Mouse (Mus musculus): ENCODE measurements around the gene Mbd3.

The Mbd3 gene

DNA sequence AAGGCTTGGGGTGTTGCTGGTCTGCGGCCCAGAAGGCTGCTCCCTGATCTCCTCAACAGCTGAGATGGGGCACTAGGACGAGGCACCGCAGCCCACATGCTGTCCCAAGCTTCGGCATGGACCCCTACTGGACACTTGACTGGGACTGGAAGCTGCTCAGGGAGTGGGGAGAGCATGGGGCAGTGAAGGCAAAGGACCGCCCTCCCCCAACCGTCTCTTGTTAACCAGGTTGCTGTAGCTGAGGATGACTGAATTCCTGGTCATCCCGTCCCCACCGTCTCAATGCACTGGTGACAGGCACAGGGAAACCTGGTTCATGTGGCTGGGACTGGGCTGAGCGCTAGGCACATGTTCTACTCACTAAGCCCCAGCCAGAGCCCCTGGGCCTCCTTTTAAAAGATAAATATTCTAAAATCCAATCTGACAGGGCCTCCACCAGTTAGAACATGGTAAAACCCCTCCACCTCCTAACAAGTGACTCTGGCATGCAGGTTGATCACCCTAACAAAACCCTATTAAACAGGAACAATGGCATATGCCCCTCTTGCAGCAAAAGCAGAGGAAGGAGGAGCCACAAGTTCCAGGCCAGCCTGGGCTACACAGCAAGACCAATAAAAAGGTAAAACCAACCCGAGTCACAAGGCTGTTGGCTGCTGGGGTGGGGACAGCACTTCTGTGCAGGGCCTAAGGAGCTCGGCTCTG lies 2.4 kb downstream of the Mbd3 start:
- no peak for DNase-seq (ENCODE audit: low read depth, low spot score)

DNA sequence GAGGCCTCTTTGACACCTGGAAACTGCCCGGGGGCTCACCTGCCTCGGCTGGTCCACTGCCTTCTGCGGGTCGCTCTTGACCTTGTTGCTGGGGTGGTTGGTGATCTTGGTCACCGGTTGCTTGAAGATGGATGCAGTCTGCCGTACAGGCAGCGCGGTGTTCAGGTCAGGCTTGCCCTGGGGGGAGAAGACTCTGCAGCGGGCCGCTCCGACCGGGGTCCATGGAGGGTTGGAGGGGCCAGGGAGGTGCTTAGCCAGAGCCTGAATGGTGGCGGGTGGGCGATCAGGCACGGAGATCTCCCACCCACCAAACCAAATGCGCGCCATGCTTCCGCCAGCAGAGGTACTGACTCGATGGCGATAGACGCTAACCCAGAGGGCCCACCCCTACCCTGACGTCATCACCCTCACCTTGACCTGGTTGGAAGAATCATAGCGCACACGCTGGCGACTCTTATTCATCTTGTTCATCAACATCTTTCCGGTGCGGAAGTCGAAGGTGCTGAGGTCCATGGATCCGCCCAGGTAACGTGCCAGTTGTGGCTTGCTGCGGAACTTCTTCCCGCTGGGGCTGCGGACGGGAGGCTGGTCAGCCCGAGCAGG lies 4.2 kb downstream of the Mbd3 start:
- no peak for DNase-seq (ENCODE audit: low read depth, low spot score)

DNA sequence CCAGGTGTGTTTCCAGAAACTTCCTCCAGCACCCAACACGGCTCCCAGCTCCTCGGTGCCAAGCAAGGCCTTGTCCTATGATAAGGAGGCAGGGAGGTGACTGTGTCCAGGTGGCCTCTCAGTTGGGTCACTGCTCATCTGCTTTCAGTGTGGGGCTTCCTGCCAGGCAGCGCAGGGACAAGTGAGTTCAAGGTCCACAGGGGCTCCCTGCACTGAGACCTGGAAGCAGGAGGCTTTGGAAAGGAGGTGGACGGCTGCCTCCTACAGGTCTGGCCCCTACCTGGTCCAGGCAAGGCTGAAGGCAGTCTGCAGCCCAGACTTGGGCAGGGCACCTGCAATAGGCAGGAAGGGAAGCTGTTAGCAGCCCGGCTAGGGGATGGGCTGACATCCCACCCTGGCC lies 6.7 kb downstream of the Mbd3 start:
- DNase-seq (ENCODE audit: low read depth, low spot score) = no peak

- no peak for DNase-seq (ENCODE audit: low read depth, low spot score)
Measured at GRCm38 (mm10) chr10:80390697-80391096, 8.7 kb downstream of the Mbd3 start.

GRCm38 (mm10) chr10:80389185-80389708 lies 10.1 kb downstream of the Mbd3 start:
- no peak for DNase-seq (ENCODE audit: low read depth, low spot score)

DNA sequence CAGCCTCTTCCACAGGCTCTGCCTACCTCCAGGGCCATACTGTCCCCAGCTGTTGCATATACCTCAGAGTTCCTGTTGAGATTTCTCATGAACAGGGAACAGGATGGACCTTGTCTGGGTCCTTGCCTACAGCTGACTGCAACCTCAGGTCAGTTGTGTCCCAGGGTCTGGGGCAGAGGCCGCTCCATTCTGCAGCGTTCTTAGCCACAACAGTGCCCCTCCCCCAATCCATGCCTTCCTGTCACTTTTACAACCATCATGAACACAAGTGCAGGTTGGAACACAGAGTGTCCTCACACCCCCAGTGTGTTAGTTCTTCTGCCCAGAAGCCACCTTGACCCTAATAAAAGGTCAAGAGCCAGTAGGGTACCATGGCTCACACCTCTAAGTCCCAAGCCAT lies 10.6 kb downstream of the Mbd3 start:
- DNase-seq (ENCODE audit: low read depth, low spot score) = no peak

DNA sequence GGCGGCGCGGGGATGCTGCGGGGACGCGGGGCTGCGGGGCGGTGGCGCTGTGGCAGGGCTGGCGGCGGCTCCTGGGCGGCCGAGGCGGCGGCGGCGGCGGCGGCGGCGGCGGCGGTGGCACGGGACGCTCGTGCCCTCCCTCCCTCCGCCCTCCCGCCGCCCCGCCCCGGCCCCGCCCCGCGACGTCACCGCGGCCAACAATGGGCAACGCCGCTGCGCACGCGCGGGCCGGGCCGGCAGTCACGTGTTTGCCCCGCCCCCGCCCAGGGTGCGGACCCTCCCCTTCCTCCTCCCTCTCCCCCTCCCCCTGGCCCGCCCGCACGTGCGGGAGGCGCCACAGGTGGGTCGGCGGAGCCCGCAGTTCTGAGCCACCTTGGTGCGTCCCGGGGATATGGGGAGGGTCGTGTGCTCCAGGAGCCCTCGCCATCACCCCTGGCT lies 11.8 kb downstream of the Mbd3 start, which contains the start of gene Mex3d:
TSS of gene Mex3d (minus strand) at position 138 of the 438 bp plus-strand sequence.
- no peak for DNase-seq (ENCODE audit: low read depth, low spot score)

- DNase-seq (ENCODE audit: low read depth, low spot score) = no peak
Measured at GRCm38 (mm10) chr10:80386735-80387471, 12.4 kb downstream of the Mbd3 start.

GRCm38 (mm10) chr10:80385811-80386734 lies 13.3 kb downstream of the Mbd3 start:
- no peak for DNase-seq (ENCODE audit: low read depth, low spot score)

GRCm38 (mm10) chr10:80385310-80385709 lies 14.0 kb downstream of the Mbd3 start:
- DNase-seq (ENCODE audit: low read depth, low spot score) = no peak

DNA sequence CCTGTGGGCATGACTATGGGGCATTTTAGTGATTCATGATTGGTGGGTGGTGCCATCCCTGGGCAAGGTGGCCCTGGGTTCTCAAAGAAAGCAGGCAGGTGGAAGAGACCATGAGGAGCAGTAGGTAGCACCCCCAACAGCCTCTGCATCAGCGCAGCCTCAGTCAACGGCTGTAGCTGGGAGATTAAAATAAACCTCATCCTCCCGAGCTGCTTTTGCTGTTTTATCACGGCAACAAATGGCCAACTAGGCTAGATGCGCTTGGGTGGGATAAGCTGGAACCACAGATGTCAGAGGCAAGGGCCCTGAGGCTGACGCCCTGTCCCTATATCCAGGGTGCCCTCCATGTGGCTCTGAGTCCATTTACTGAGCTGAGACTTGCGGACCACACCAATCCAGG lies 14.6 kb downstream of the Mbd3 start:
- DNase-seq (ENCODE audit: low read depth, low spot score) = no peak

DNA sequence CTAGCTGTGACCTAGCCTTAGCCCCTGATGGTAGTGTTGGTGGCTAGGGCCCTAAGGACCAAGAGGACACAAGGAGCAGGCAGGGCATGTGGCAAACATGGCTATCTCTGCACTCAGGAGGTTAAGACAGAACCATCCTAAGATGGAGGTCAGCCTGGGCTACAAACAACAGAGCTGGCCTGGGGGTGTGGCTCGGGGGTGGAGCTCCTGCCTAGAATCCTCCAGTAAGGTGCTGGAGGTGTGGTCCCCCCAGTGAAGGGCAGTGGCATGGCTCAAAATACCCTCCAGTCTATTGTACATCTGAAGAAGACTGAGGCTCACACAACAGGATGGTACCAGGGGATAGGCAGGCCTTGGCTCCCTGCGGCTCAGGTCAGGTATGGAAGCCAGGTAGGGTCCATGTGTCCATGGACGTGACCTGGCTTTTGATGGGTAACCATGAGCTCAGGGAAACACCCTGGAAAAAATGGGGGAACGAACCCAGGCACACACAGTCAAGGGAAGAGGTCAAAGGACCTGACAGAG lies 15.2 kb downstream of the Mbd3 start:
- DNase-seq (ENCODE audit: low read depth, low spot score) = no peak

- no peak for DNase-seq (ENCODE audit: low read depth, low spot score)
Measured at GRCm38 (mm10) chr10:80383431-80383830, 15.9 kb downstream of the Mbd3 start.

DNA sequence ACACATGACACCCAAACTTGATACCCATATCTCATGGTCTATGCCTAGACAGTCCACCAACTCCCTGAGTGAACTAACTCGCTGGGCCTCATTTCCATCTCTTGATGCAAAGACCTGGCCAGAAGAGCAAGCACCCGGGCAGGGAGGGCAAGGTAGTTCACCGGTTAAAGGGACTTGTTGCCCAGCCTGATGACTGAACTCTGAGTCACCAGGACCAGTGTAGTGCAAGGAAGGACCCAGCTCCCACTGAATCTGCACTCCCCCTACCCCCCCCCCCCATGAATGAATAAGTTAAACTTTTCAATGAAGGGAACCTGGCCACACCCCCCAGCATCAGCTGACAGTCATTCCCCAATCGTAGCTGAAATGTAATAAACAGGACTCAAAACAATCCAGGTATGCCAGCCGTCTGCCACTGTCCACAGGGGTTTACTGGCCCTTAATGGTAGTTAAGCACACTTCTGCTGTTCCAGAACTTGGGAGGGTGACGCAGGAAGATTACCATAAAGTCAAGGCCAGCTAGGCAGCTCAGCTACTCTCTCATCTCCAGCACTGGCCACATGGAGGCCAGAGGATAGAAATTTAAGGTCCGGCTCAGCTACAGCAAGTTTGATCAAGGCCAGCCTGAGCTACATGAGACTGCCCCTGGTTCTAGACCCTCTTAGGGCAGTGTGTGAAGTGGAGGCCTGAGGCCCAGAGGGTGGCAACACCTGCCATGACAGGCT lies 16.5 kb downstream of the Mbd3 start:
- DNase-seq (ENCODE audit: low read depth, low spot score) = no peak

GRCm38 (mm10) chr10:80377716-80378115 lies 21.6 kb downstream of the Mbd3 start:
- DNase-seq (ENCODE audit: low read depth, low spot score) = no peak

GRCm38 (mm10) chr10:80376160-80376559 lies 23.2 kb downstream of the Mbd3 start:
- peak; percentile 80 for DNase-seq (ENCODE audit: low read depth, low spot score)

DNA sequence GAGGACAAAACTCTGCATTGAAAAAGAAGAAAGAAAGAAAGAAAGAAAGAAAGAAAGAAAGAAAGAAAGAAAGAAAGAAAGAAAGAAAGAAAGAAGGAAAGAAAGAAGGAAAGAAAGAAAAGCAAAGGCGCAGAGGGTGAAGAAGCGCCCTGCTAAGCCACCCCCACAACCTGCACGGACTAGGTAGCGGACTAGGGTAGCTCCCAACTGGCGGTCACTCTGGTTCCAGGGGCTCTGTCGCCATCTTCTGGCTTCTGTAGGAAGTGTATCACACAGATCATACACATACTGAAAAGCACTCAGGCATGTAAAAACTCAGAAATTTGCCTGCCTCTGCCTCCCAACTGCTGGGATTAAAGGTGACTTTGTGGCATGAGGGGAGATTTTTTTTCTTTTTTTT lies 25.3 kb downstream of the Mbd3 start:
- DNase-seq (ENCODE audit: low read depth, low spot score) = no peak

GRCm38 (mm10) chr10:80372706-80373105 lies 26.6 kb downstream of the Mbd3 start:
- DNase-seq (ENCODE audit: low read depth, low spot score) = no peak

- no peak for DNase-seq (ENCODE audit: low read depth, low spot score)
Measured at GRCm38 (mm10) chr10:80371983-80372382, 27.4 kb downstream of the Mbd3 start.

DNA sequence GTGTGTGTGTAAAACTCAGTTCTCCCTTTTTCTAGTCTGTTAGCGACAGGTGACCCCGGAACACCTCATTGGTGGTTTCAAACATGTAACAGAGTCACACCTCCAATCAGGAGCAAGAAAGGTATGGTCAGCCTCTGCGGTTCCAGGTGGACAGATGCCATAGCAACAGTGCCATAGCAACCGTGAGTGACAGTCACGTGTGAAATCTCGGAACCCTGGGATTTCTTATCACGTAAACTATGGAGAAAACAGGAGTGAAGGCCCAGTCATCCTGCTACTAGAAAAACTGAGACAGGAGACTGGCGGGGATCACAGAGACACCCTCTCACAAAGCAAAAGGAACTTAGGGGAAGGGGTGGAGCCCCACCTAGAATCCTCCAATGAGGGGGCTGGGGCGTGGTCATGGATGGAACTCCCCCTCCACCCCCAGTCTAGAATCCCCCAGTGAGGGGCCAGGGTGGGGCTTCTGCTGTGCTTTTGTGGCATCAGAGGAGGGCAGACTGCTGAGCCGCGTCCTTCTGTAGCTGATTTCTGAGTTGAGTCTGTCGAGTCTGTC lies 27.9 kb downstream of the Mbd3 start:
- no peak for DNase-seq (ENCODE audit: low read depth, low spot score)
